Mouse (Mus musculus): ENCODE measurements at regions not wholly inside any gene's neighbourhood (a gene's known extent, or its start where the extent isn't known, plus 50 kb on each side); places are given as distances from the start of the nearest gene placed in this dataset.

DNA sequence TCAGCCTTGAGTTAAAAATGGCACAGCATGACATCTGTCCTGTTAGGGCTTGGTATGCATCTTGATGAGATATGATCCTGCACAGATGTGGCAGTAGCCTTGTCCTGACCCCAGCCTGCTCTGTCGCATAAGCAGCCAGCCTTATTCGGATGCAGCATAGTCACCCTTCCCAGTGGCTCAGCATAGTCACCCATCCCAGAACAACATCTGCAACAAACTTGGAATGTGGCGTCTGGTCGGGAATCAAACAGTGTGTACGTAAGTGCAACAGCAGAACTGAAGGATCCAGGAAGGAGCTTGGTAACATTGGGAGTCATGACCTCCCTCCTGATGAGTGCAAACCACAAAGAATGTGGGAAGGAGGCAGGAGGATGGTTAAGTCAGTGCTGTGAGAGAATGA lies 171.7 kb downstream of the Cdca7 start:
- no peak for TF ChIP-seq CTCF (IDR thresholded peaks at IDR 0.05; ENCODE audit: extremely low read depth, insufficient read length, insufficient replicate concordance, low read depth, low read length)
- no peak for TF ChIP-seq POLR2A (IDR thresholded peaks at IDR 0.05; ENCODE audit: low read depth, low read length)

Data from small intestine, adult 2 months (tissue).